Mouse (Mus musculus): ENCODE measurements around the gene Bex3. TPM values are rescaled to one million over a fixed set of nuclear protein-coding genes. Genes with fewer than 3 reads are reported as not detected.
"Not testable (repeated sequence)": the region's sequence is repeated elsewhere in the genome, so short reads cannot be mapped to it uniquely, and the experiment has no call there.

Bex3 gene
- total RNA-seq (2014; fragmentation: Nextera tagmentation) = 141 and 154 TPM in 2 replicates
- total RNA-seq (2017) = 87.5 and 104 TPM in 2 replicates

GRCm38 (mm10) chrX:136269743-136270392 is at the start of gene Bex3:
Gene Bex3 (plus strand): TSS chrX:136270253.
- ATAC-seq (replicated peaks; ENCODE audit: poor library complexity, severe bottlenecking) = peak; percentile 99

- ATAC-seq (replicated peaks; ENCODE audit: poor library complexity, severe bottlenecking) = no peak
These were observed 46.3 kb upstream of the Bex3 start for GRCm38 (mm10) chrX:136223714-136224113.

- no peak for ATAC-seq (replicated peaks; ENCODE audit: poor library complexity, severe bottlenecking)
These were observed 42.3 kb upstream of the Bex3 start for GRCm38 (mm10) chrX:136227768-136228167.

- peak; percentile 58; the same call in 1 of the 2 replicates for ATAC-seq (replicated peaks; ENCODE audit: poor library complexity, severe bottlenecking)
These were observed 31.9 kb upstream of the Bex3 start for GRCm38 (mm10) chrX:136238118-136238517.

GRCm38 (mm10) chrX:136243181-136243580 is 26.9 kb upstream of the Bex3 start:
- ATAC-seq (replicated peaks; ENCODE audit: poor library complexity, severe bottlenecking) = peak; percentile 52

GRCm38 (mm10) chrX:136244574-136245229 is 25.4 kb upstream of the Bex3 start, which contains the start of gene Tceal9:
Gene Tceal9 (plus strand): TSS chrX:136245079.
- ATAC-seq (replicated peaks; ENCODE audit: poor library complexity, severe bottlenecking) = peak; percentile 99

GRCm38 (mm10) chrX:136245521-136246071 is 24.5 kb upstream of the Bex3 start:
- no peak for ATAC-seq (replicated peaks; ENCODE audit: poor library complexity, severe bottlenecking)

GRCm38 (mm10) chrX:136248811-136249210 is 21.2 kb upstream of the Bex3 start:
- ATAC-seq (replicated peaks; ENCODE audit: poor library complexity, severe bottlenecking) = no peak

- no peak for ATAC-seq (replicated peaks; ENCODE audit: poor library complexity, severe bottlenecking)
These were observed 20.4 kb upstream of the Bex3 start for GRCm38 (mm10) chrX:136249671-136250070.

GRCm38 (mm10) chrX:136252023-136252729 is 17.9 kb upstream of the Bex3 start:
- no peak for ATAC-seq (replicated peaks; ENCODE audit: poor library complexity, severe bottlenecking)

- no peak for ATAC-seq (replicated peaks; ENCODE audit: poor library complexity, severe bottlenecking)
These were observed 2.3 kb upstream of the Bex3 start for GRCm38 (mm10) chrX:136267720-136268119.

- no peak for ATAC-seq (replicated peaks; ENCODE audit: poor library complexity, severe bottlenecking)
These were observed 1.9 kb upstream of the Bex3 start for GRCm38 (mm10) chrX:136268173-136268572.

GRCm38 (mm10) chrX:136270393-136271111 is 499 bp downstream of the Bex3 start:
- ATAC-seq (replicated peaks; ENCODE audit: poor library complexity, severe bottlenecking) = not testable (repeated sequence)

GRCm38 (mm10) chrX:136274542-136274941 is 4.5 kb downstream of the Bex3 start:
- no peak for ATAC-seq (replicated peaks; ENCODE audit: poor library complexity, severe bottlenecking)

- ATAC-seq (replicated peaks; ENCODE audit: poor library complexity, severe bottlenecking) = no peak
These were observed 5.3 kb downstream of the Bex3 start for GRCm38 (mm10) chrX:136275386-136275785.

GRCm38 (mm10) chrX:136277577-136277976 is 7.5 kb downstream of the Bex3 start:
- peak; percentile 63; the same call in 1 of the 2 replicates for ATAC-seq (replicated peaks; ENCODE audit: poor library complexity, severe bottlenecking)

- no peak for ATAC-seq (replicated peaks; ENCODE audit: poor library complexity, severe bottlenecking)
These were observed 8.3 kb downstream of the Bex3 start for GRCm38 (mm10) chrX:136278401-136278800.

GRCm38 (mm10) chrX:136279410-136279809 is 9.4 kb downstream of the Bex3 start:
- ATAC-seq (replicated peaks; ENCODE audit: poor library complexity, severe bottlenecking) = no peak

- no peak for ATAC-seq (replicated peaks; ENCODE audit: poor library complexity, severe bottlenecking)
These were observed 20.8 kb downstream of the Bex3 start for GRCm38 (mm10) chrX:136290817-136291281.

- peak; percentile 63 for ATAC-seq (replicated peaks; ENCODE audit: poor library complexity, severe bottlenecking)
These were observed 34.2 kb downstream of the Bex3 start for GRCm38 (mm10) chrX:136304295-136304694.

Measured in granulocyte monocyte progenitor cell, adult 5-6 weeks (primary cell).